ENCODE assay signal across 24 mouse cellular contexts in the genomic region with DNA sequence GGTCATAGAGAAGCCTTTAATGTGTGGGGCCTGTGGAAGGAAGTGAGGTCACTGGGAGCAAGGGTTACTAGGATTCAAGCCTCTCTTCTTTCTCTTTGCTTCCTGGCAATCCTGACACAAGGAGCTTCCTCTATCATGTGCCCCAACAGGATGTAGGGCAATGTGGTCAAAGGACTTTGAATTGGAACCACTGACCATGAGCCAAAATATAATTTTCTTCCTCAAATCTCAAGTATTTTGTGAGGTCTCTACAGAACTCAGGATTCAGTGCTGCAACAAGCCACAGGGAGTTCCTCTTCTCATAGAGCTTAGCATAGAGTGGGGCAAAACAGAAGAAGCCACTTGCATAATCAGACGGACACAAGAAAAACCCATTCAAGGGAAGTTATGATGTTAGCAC. TPM values are rescaled to one million over a fixed set of nuclear protein-coding genes. Genes with fewer than 3 reads are reported as not detected.
DNase-seq lines count a peak whose midpoint lies in the region; ATAC-seq and TF ChIP-seq lines count a peak whose summit lies in the region.
"Had no signal": no experiment of that assay in that cellular context is flagged by ENCODE, and none has a peak within 500 bp of the region (broad histone marks: within the 10 kb centered on the region; RNA-seq: fewer than 3 reads in every experiment).

No protein-coding gene starts in this region.

- H3K9me3 ChIP-seq in liver, postnatal 0 days (ENCODE audit: low read length), result no peaks in the 10 kb centered on the region
- H3K9me3 ChIP-seq in liver, embryonic 11.5 days (ENCODE audit: control insufficient read depth, low read length), result no peaks in the 10 kb centered on the region
- H3K9me3 ChIP-seq in stomach, postnatal 0 days (ENCODE audit: control insufficient read depth, low read length), result no peaks in the 10 kb centered on the region
- H3K9me3 ChIP-seq: forebrain, embryonic 13.5 days; hindbrain, embryonic 10.5 days; intestine, embryonic 15.5 days; midbrain, embryonic 12.5 days; neural tube, embryonic 12.5 days had no signal

- no peak for TF ChIP-seq EP300 in liver, postnatal 0 days (IDR thresholded peaks at IDR 0.05; ENCODE audit: low read depth)
- TF ChIP-seq EP300 in stomach, postnatal 0 days (optimal IDR thresholded peaks at IDR 0.05), result no peak

- H3K27ac ChIP-seq in liver, postnatal 0 days (ENCODE audit: low read depth), result 0 out of 2 replicates have a peak overlapping the region, but pooled peaks have one; percentile 11
- no peak overlapping the region for H3K27ac ChIP-seq in liver, embryonic 11.5 days (ENCODE audit: low read depth, low read length)
- H3K27ac ChIP-seq in testis, adult 2 months (ENCODE audit: control insufficient read depth, insufficient read depth, low read depth, low read length), result no peak overlapping the region
- H3K27ac ChIP-seq in stomach, postnatal 0 days (replicated peaks), result no peak overlapping the region
- H3K27ac ChIP-seq: forebrain, embryonic 13.5 days; hindbrain, embryonic 10.5 days; intestine, embryonic 15.5 days; layer of hippocampus, adult 2 months; liver, embryonic 14.5 days; midbrain, embryonic 12.5 days; neural tube, embryonic 12.5 days had no signal

- H3K36me3 ChIP-seq in liver, postnatal 0 days (replicated peaks; ENCODE audit: insufficient read depth, low read length), result no peaks in the 10 kb centered on the region
- H3K36me3 ChIP-seq in liver, embryonic 11.5 days (ENCODE audit: control insufficient read depth, insufficient read depth, low read length), result no peaks in the 10 kb centered on the region
- no peaks in the 10 kb centered on the region for H3K36me3 ChIP-seq in testis, adult 2 months (ENCODE audit: control insufficient read depth, insufficient read depth, low read length)
- no peaks in the 10 kb centered on the region for H3K36me3 ChIP-seq in stomach, postnatal 0 days (ENCODE audit: control insufficient read depth, insufficient read depth, low read length)
- H3K36me3 ChIP-seq: hindbrain, embryonic 10.5 days; intestine, embryonic 15.5 days; midbrain, embryonic 12.5 days; neural tube, embryonic 12.5 days had no signal

- no peaks in the 10 kb centered on the region for H3K27me3 ChIP-seq in liver, postnatal 0 days (ENCODE audit: insufficient read depth, low read length)
- H3K27me3 ChIP-seq in liver, embryonic 11.5 days (replicated peaks; ENCODE audit: control insufficient read depth, insufficient read depth, low read length), result no peaks in the 10 kb centered on the region
- no peaks in the 10 kb centered on the region for H3K27me3 ChIP-seq in testis, adult 2 months (ENCODE audit: control insufficient read depth, insufficient read depth, low read length)
- H3K27me3 ChIP-seq in stomach, postnatal 0 days (ENCODE audit: control insufficient read depth, insufficient read depth, low read length), result no peaks in the 10 kb centered on the region
- H3K27me3 ChIP-seq: forebrain, embryonic 13.5 days; intestine, embryonic 15.5 days; neural tube, embryonic 12.5 days had no signal

- no peak overlapping the region for H3K4me3 ChIP-seq in liver, postnatal 0 days (ENCODE audit: low read depth, low read length)
- no peak overlapping the region for H3K4me3 ChIP-seq in liver, embryonic 11.5 days (ENCODE audit: low read depth, low read length)
- H3K4me3 ChIP-seq in testis, adult 2 months (ENCODE audit: control insufficient read depth, low read depth, low read length), result peak overlapping the region; percentile 36; the same call in 1 of the 2 replicates
- no peak overlapping the region for H3K4me3 ChIP-seq in stomach, postnatal 0 days (ENCODE audit: low read depth, low read length)
- H3K4me3 ChIP-seq: forebrain, embryonic 13.5 days; hindbrain, embryonic 10.5 days; intestine, embryonic 15.5 days; layer of hippocampus, adult 2 months; midbrain, embryonic 12.5 days; neural tube, embryonic 12.5 days had no signal

- peaks cover 11% of the 10 kb centered on the region for H3K4me1 ChIP-seq in liver, postnatal 0 days (ENCODE audit: insufficient read depth)
- no peaks in the 10 kb centered on the region for H3K4me1 ChIP-seq in liver, embryonic 11.5 days (replicated peaks; ENCODE audit: control insufficient read depth, insufficient read depth, low read length)
- H3K4me1 ChIP-seq in testis, adult 2 months (ENCODE audit: control insufficient read depth, insufficient read depth, low read length), result no peaks in the 10 kb centered on the region
- H3K4me1 ChIP-seq in stomach, postnatal 0 days (replicated peaks; ENCODE audit: control insufficient read depth, insufficient read depth), result no peaks in the 10 kb centered on the region
- H3K4me1 ChIP-seq: hindbrain, embryonic 10.5 days; intestine, embryonic 15.5 days; neural tube, embryonic 12.5 days had no signal

- no peak for TF ChIP-seq POLR2A in testis, adult 2 months (IDR thresholded peaks at IDR 0.05; ENCODE audit: control insufficient read depth, low read depth, low read length)

- 33% methylated on average over 1 of the region's 1 CpGs for WGBS in liver, postnatal 0 days (ENCODE audit: insufficient replicate concordance)
- 58% methylated on average over 1 of the region's 1 CpGs for WGBS in liver, embryonic 11.5 days
- WGBS in stomach, postnatal 0 days, result 89% methylated on average over 1 of the region's 1 CpGs

- no peak overlapping the region for H3K4me2 ChIP-seq in liver, postnatal 0 days (ENCODE audit: low read depth, low read length)
- H3K4me2 ChIP-seq in liver, embryonic 11.5 days, result no peak overlapping the region
- H3K4me2 ChIP-seq in stomach, postnatal 0 days (replicated peaks; ENCODE audit: low read depth), result no peak overlapping the region
- H3K4me2 ChIP-seq: forebrain, embryonic 13.5 days; heart, embryonic 11.5 days; intestine, embryonic 15.5 days; midbrain, embryonic 12.5 days; neural tube, embryonic 12.5 days had no signal

- no peak for DNase-seq in liver, postnatal 0 days
- DNase-seq in liver, embryonic 11.5 days (ENCODE audit: low spot score), result no peak
- no peak for DNase-seq in testis, postnatal 14 days (ENCODE audit: low spot score)
- no peak for DNase-seq in layer of hippocampus, postnatal 36 days
- DNase-seq in stomach, postnatal 0 days (ENCODE audit: low spot score), result no peak
- DNase-seq: adrenal gland, adult 2 months; B cell, adult 2 months; cerebellum, adult 8-10 months; cerebellum, postnatal 36 days; kidney, adult 8-10 months; kidney, postnatal 10 days; right cerebral cortex, adult 18-20 months; right cerebral cortex, postnatal 4 days had no signal

- no peak for TF ChIP-seq CTCF in liver, postnatal 0 days (IDR thresholded peaks at IDR 0.05; ENCODE audit: low read depth)
- TF ChIP-seq CTCF in testis, adult 2 months (IDR thresholded peaks at IDR 0.05; ENCODE audit: control insufficient read depth, insufficient read depth, insufficient replicate concordance, low read depth, low read length), result no peak
- TF ChIP-seq CTCF in stomach, postnatal 0 days (IDR thresholded peaks at IDR 0.05; ENCODE audit: low read depth), result no peak

- no peak overlapping the region for H3K9ac ChIP-seq in liver, postnatal 0 days (replicated peaks)
- no peak overlapping the region for H3K9ac ChIP-seq in liver, embryonic 11.5 days (ENCODE audit: low read depth, low read length)
- no peak overlapping the region for H3K9ac ChIP-seq in stomach, postnatal 0 days (ENCODE audit: low read length)
- H3K9ac ChIP-seq: forebrain, embryonic 13.5 days; intestine, embryonic 15.5 days; liver, embryonic 14.5 days; midbrain, embryonic 12.5 days; neural tube, embryonic 12.5 days had no signal

- peak; percentile 74 for ATAC-seq in liver, postnatal 0 days
- no peak for ATAC-seq in liver, embryonic 11.5 days (replicated peaks; ENCODE audit: low FRiP score)
- peak; percentile 91 for ATAC-seq in megakaryocyte, adult 5-6 weeks (ENCODE audit: poor library complexity, severe bottlenecking)
- no peak for ATAC-seq in stomach, postnatal 0 days (ENCODE audit: low FRiP score, low TSS enrichment)
- ATAC-seq: forebrain, embryonic 13.5 days; hindbrain, embryonic 16.5 days; intestine, embryonic 15.5 days had no signal

RNA-seq across cellular contexts. Expression of a gene that starts 24.7 kb away (rescaled TPM):
- polyA plus RNA-seq in liver, postnatal 0 days (2015; fragmentation: Nextera tagmentation; extraction: Ambion mirVana), result 4.0 and 4.8 TPM in 2 replicates
- 12.2 and 17.2 TPM in 2 replicates for polyA plus RNA-seq in liver, embryonic 11.5 days (2014; fragmentation: Nextera tagmentation; extraction: Ambion mirVana)
- 2.8 and 3.0 TPM in 2 replicates for polyA plus RNA-seq in testis, adult 2 months (2012; rRNA removed)
- total RNA-seq in megakaryocyte, adult 5-6 weeks (2015), result 43.8 and 47.9 TPM in 2 replicates
- 34.8 and 40.2 TPM in 2 replicates for total RNA-seq in megakaryocyte, adult 5-6 weeks (2017)
- total RNA-seq in layer of hippocampus, postnatal 36 days (2021), result 10 to 100 TPM; 10.7 to 11.5 TPM
- polyA plus RNA-seq in stomach, postnatal 0 days (2015; fragmentation: Nextera tagmentation; extraction: Ambion mirVana), result 15.9 and 17.0 TPM in 2 replicates

Comparison
In these comparisons a context has a peak if more than half of its experiments do, and no peak if none do; other contexts are left out.
1. ATAC-seq: peak in liver, postnatal 0 days (single experiment) and megakaryocyte, adult 5-6 weeks (single experiment); none in liver, embryonic 11.5 days (single experiment) and stomach, postnatal 0 days (single experiment).